Mouse (Mus musculus) heart, adult 2 months (tissue): ENCODE measurements at regions not wholly inside any gene's neighbourhood (a gene's known extent, or its start where the extent isn't known, plus 50 kb on each side); places are given as distances from the start of the nearest gene placed in this dataset.

Experiments
- DNase-seq, 2 experiments: peaks; one replicate each; pipeline ENCODE4 v3.0.0; 2021
- H3K27ac ChIP-seq: fragments of 200-600 bp; 2 replicates; pipeline ENCODE4 v1.8.1; 2022
- H3K27me3 ChIP-seq: fragments of 200-500 bp; 2 replicates; pipeline ENCODE4 v1.6.1; 2012; ENCODE audit warnings: mild to moderate bottlenecking, low read length, inconsistent platforms, mixed read lengths; ENCODE audit not compliant: control insufficient read depth, insufficient read depth
- H3K36me3 ChIP-seq: fragments of 200-500 bp; 2 replicates; pipeline ENCODE4 v1.6.1; 2012; ENCODE audit warnings: low read length, inconsistent platforms; ENCODE audit not compliant: control insufficient read depth, insufficient read depth
- H3K4me1 ChIP-seq: fragments of 200-500 bp; 2 replicates; pipeline ENCODE4 v1.6.1; 2011; ENCODE audit warnings: low read length; ENCODE audit not compliant: control insufficient read depth, insufficient read depth
- H3K4me3 ChIP-seq: fragments of 200-600 bp; 2 replicates; pipeline ENCODE4 v1.8.1; 2022
- H3K79me2 ChIP-seq: fragments of 200-500 bp; replicated peaks from 2 replicates; pipeline ENCODE4 v1.6.1; 2012; ENCODE audit warnings: mild to moderate bottlenecking, inconsistent platforms, low read length, moderate library complexity, mixed read lengths; ENCODE audit not compliant: control insufficient read depth, insufficient read depth
- H3K9ac ChIP-seq: fragments of 200-500 bp; 2 replicates; pipeline ENCODE4 v1.6.1; 2012; ENCODE audit warnings: low read depth, mild to moderate bottlenecking, control low read depth, inconsistent platforms, low read length, mixed read lengths
- CTCF ChIP-seq: fragments of 200-600 bp; IDR thresholded peaks from 2 replicates; pipeline ENCODE4 v1.8.1; 2022; ENCODE audit warnings: antibody characterized with exemption, mild to moderate bottlenecking, moderate library complexity
- EP300 ChIP-seq: fragments of 200-500 bp; IDR thresholded peaks from 2 replicates; pipeline ENCODE4 v1.6.1; 2011; ENCODE audit warnings: low read depth, low read length, control low read depth; ENCODE audit not compliant: insufficient read depth
- POLR2A ChIP-seq: fragments of 200-500 bp; IDR thresholded peaks from 2 replicates; pipeline ENCODE4 v1.6.1; 2011; ENCODE audit warnings: mild to moderate bottlenecking, low read depth, low read length, control low read depth; ENCODE audit not compliant: insufficient read depth
- whole genome bisulfite sequencing: fragments of 180-500 bp; shearing (Covaris S2); methylation state at CpG from one replicate; pipeline ENCODE4 v1.1.7; 2018; 5-methylcytosine and 5-hydroxymethylcytosine counted together
- intact Hi-C: fragments of 180-260 bp; cut with DNase I; formaldehyde crosslinking; loops from one replicate; pipeline ENCODE4 v1.15.1; 2025

GRCm38 (mm10) chr12:107723062-107723859 lies 234.8 kb downstream of the 3110018I06Rik start:
- no peaks in the 10 kb centered on the region for H3K4me1 ChIP-seq
- no peak overlapping the region for H3K27ac ChIP-seq
- no peak for TF ChIP-seq POLR2A
- no peak for TF ChIP-seq EP300
- no peak for TF ChIP-seq CTCF
- no peak overlapping the region for H3K9ac ChIP-seq
- no peaks in the 10 kb centered on the region for H3K36me3 ChIP-seq
- no peak overlapping the region for H3K4me3 ChIP-seq
- no peaks in the 10 kb centered on the region for H3K79me2 ChIP-seq
- H3K27me3 ChIP-seq, result no peaks in the 10 kb centered on the region
- WGBS, result 87% methylated on average over 9 of the region's 9 CpGs
- DNase-seq, result no peak
- intact Hi-C loops, result no loop called here

- WGBS, result 61% methylated on average over 14 of the region's 14 CpGs
- Histone ChIP-seq H3K79me2 (no peaks in the 10 kb centered on the region), H3K27me3 (no peaks in the 10 kb centered on the region), H3K36me3 (no peaks in the 10 kb centered on the region), H3K4me3 (no peak overlapping the region), H3K4me1 (no peaks in the 10 kb centered on the region), H3K9ac (no peak overlapping the region), H3K27ac (no peak overlapping the region)
- intact Hi-C loops, result no loop called here
- DNase-seq, result no peak
- no peak for TF ChIP-seq CTCF
Measured at GRCm38 (mm10) chr12:107723860-107724320, 235.5 kb downstream of the 3110018I06Rik start.

DNA sequence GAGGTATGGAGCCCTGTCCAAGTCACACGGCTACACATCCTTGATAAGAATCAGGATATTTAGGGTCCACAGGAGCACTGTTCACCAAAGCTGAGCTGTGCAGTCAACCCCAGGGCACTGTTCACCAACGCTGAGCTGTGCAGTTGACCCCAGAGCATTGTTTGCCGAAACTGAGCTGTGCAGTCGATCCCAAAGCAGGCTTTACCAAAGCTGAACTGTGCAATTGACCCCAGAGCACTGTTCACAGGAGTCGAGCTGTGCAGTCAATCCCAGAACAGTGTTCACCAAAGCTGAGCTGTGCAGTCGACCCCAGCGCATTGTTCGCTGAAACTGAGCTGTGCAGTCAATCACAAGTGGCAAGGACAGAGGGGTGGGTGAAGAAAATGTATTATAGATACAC lies 236.0 kb downstream of the 3110018I06Rik start:
- intact Hi-C loops, result no loop called here
- Histone ChIP-seq H3K79me2 (no peaks in the 10 kb centered on the region), H3K4me1 (no peaks in the 10 kb centered on the region), H3K27me3 (no peaks in the 10 kb centered on the region), H3K9ac (no peak overlapping the region), H3K27ac (no peak overlapping the region), H3K4me3 (no peak overlapping the region), H3K36me3 (no peaks in the 10 kb centered on the region)
- WGBS, result 70% methylated on average over 8 of the region's 8 CpGs
- no peak for TF ChIP-seq CTCF
- no peak for TF ChIP-seq POLR2A
- no peak for TF ChIP-seq EP300
- DNase-seq, result no peak

- Histone ChIP-seq H3K4me3 (no peak overlapping the region), H3K9ac (no peak overlapping the region), H3K79me2 (no peaks in the 10 kb centered on the region), H3K27ac (no peak overlapping the region), H3K4me1 (no peaks in the 10 kb centered on the region), H3K27me3 (no peaks in the 10 kb centered on the region), H3K36me3 (no peaks in the 10 kb centered on the region)
- DNase-seq, result no peak
- intact Hi-C loops, result no loop called here
- TF ChIP-seq CTCF, result no peak
- TF ChIP-seq POLR2A, result no peak
- TF ChIP-seq EP300, result no peak
- 90% methylated on average over 6 of the region's 6 CpGs for WGBS
Measured at GRCm38 (mm10) chr12:107728865-107729264, 240.4 kb downstream of the 3110018I06Rik start.

DNA sequence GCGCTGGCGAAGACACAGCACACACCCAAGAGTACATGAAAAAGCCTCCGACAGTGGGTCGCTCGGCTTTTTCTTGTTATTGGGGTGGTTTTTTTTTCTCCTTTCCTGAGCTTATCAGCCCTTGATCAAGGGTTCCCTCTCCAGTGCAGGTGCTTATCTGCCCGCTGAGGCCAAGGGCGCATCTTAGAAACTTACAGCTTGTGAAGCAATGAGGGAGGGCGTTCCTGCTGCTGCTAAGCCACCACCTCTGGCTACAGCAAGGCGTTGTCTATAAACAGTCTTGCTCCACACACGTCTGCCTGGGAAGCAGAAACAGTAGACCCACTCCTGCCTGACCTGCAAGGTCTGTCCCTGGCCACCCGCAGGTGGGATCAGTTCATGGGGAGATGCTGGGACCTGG lies 240.9 kb downstream of the 3110018I06Rik start:
- H3K27me3 ChIP-seq, result no peaks in the 10 kb centered on the region
- TF ChIP-seq EP300 (no peak), POLR2A (no peak), CTCF (no peak)
- 87% methylated on average over 11 of the region's 11 CpGs for WGBS
- intact Hi-C loops, result no loop called here
- no peak overlapping the region for H3K9ac ChIP-seq
- no peaks in the 10 kb centered on the region for H3K36me3 ChIP-seq
- H3K79me2 ChIP-seq, result no peaks in the 10 kb centered on the region
- no peak overlapping the region for H3K27ac ChIP-seq
- H3K4me3 ChIP-seq, result no peak overlapping the region
- no peak for DNase-seq
- H3K4me1 ChIP-seq, result no peaks in the 10 kb centered on the region

GRCm38 (mm10) chr12:107730940-107731339 lies 242.5 kb downstream of the 3110018I06Rik start:
- H3K9ac ChIP-seq, result no peak overlapping the region
- 75% methylated on average over 4 of the region's 4 CpGs for WGBS

More at GRCm38 (mm10) chr12:107730940-107731339, 242.5 kb downstream of the 3110018I06Rik start:
- Histone ChIP-seq H3K4me1 (no peaks in the 10 kb centered on the region), H3K27ac (no peak overlapping the region), H3K36me3 (no peaks in the 10 kb centered on the region), H3K4me3 (no peak overlapping the region), H3K27me3 (no peaks in the 10 kb centered on the region), H3K79me2 (no peaks in the 10 kb centered on the region)
- no peak for DNase-seq
- no peak for TF ChIP-seq POLR2A
- TF ChIP-seq EP300, result no peak
- TF ChIP-seq CTCF, result no peak
- intact Hi-C loops, result no loop called here
